Mouse (Mus musculus): ENCODE data around the gene Prox2.

GRCm38 (mm10) chr12:85110698-85111592 is at the start of gene Prox2, which contains the start of gene Dlst:
- TF ChIP-seq CTCF (IDR thresholded peaks at IDR 0.05; ENCODE audit: borderline replicate concordance, insufficient read depth, low read depth, low read length): no peak
- TF ChIP-seq POLR2A (IDR thresholded peaks at IDR 0.05; ENCODE audit: borderline replicate concordance, insufficient read depth, low read length): peak; percentile 90

All from cerebellum, adult 2 months (tissue).